Mouse (Mus musculus): ENCODE results near the gene Abcc12.

GRCm38 (mm10) chr8:86597681-86598080 lies 17.2 kb upstream of the Abcc12 start:
- TF ChIP-seq CTCF (IDR thresholded peaks at IDR 0.05; ENCODE audit: insufficient read depth, low read depth, low read length) = no peak
- TF ChIP-seq POLR2A (IDR thresholded peaks at IDR 0.05; ENCODE audit: insufficient read depth, low read depth, low read length) = no peak

Data from olfactory bulb, adult 2 months (tissue).